Mouse (Mus musculus): Measurements from ENCODE around the gene Uhrf1bp1.

Uhrf1bp1 gene

DNA sequence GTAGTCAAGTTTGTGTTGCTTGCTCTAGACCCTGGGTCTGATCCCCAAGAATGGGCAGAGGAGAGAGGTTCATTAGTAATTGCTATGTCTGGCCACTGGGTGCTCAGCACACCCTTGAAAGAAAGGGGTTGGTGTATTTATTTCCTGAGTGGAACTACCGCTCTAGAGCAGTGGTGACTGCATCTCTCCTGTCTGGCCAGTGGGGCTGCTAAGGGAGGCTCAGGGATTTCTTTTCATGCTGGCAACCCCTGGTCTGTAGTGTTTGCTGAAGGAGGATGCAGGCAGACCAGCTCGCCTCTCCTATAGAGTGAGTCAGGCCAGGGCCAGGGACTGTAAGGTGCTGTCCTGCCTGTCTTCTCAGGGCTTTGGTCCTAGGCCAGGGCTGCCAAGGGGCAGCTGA, 90.9 kb downstream of the Uhrf1bp1 start:
- no peak for DNase-seq (ENCODE audit: low read depth, low spot score)
